Mouse (Mus musculus): ENCODE measurements around the gene Wfdc2.
"Not testable (repeated sequence)": the region's sequence is repeated elsewhere in the genome, so short reads cannot be mapped to it uniquely, and the experiment has no call there.

The Wfdc2 gene

GRCm38 (mm10) chr2:164549338-164549737 is 12.9 kb upstream of the Wfdc2 start:
- DNase-seq (ENCODE audit: low read depth): no peak

GRCm38 (mm10) chr2:164549963-164550894 is 12.0 kb upstream of the Wfdc2 start:
- no peak for DNase-seq (ENCODE audit: low read depth)

GRCm38 (mm10) chr2:164550895-164551269 is 11.3 kb upstream of the Wfdc2 start:
- DNase-seq (ENCODE audit: low read depth): no peak

GRCm38 (mm10) chr2:164551502-164551901 is 10.7 kb upstream of the Wfdc2 start:
- DNase-seq (ENCODE audit: low read depth): no peak

- no peak for DNase-seq (ENCODE audit: low read depth)
Observed at GRCm38 (mm10) chr2:164558426-164558825, 3.8 kb upstream of the Wfdc2 start.

- DNase-seq (ENCODE audit: low read depth): peak; percentile 38
Observed at GRCm38 (mm10) chr2:164558991-164559645, 3.1 kb upstream of the Wfdc2 start.

GRCm38 (mm10) chr2:164560106-164560505 is 2.1 kb upstream of the Wfdc2 start:
- DNase-seq (ENCODE audit: low read depth): no peak

GRCm38 (mm10) chr2:164563339-164564038 is 1.3 kb downstream of the Wfdc2 start:
- DNase-seq (ENCODE audit: low read depth): peak; percentile 81

GRCm38 (mm10) chr2:164564346-164564745 is 2.1 kb downstream of the Wfdc2 start:
- no peak for DNase-seq (ENCODE audit: low read depth)

GRCm38 (mm10) chr2:164566997-164567396 is 4.8 kb downstream of the Wfdc2 start:
- DNase-seq (ENCODE audit: low read depth): no peak

- DNase-seq (ENCODE audit: low read depth): no peak
Observed at GRCm38 (mm10) chr2:164567460-164567859, 5.2 kb downstream of the Wfdc2 start.

GRCm38 (mm10) chr2:164573359-164573758 is 11.1 kb downstream of the Wfdc2 start, which contains the start of gene Spint3:
TSS of gene Spint3 (minus strand) at chr2:164573459.
- not testable (repeated sequence) for DNase-seq (ENCODE audit: low read depth)

- not testable (repeated sequence) for DNase-seq (ENCODE audit: low read depth)
Observed at GRCm38 (mm10) chr2:164585025-164585725, 23.0 kb downstream of the Wfdc2 start, which contains the start of gene Wfdc6a. TSS of gene Wfdc6a (minus strand) at chr2:164585447.

- DNase-seq (ENCODE audit: low read depth): peak; percentile 7
Observed at GRCm38 (mm10) chr2:164592014-164592413, 29.8 kb downstream of the Wfdc2 start.

- no peak for DNase-seq (ENCODE audit: low read depth)
Observed at GRCm38 (mm10) chr2:164593494-164593893, 31.3 kb downstream of the Wfdc2 start, which contains the start of gene Eppin. TSS of gene Eppin (minus strand) at chr2:164593594.

GRCm38 (mm10) chr2:164600179-164600578 is 38.0 kb downstream of the Wfdc2 start:
- no peak for DNase-seq (ENCODE audit: low read depth)

GRCm38 (mm10) chr2:164603482-164603881 is 41.3 kb downstream of the Wfdc2 start:
- no peak for DNase-seq (ENCODE audit: low read depth)

GRCm38 (mm10) chr2:164604411-164604810 is 42.2 kb downstream of the Wfdc2 start:
- no peak for DNase-seq (ENCODE audit: low read depth)

- DNase-seq (ENCODE audit: low read depth): no peak
Observed at GRCm38 (mm10) chr2:164608781-164609180, 46.6 kb downstream of the Wfdc2 start.

GRCm38 (mm10) chr2:164613471-164613870 is 51.3 kb downstream of the Wfdc2 start, which contains the start of the genes Wfdc6b and Wfdc8:
TSS of gene Wfdc6b (plus strand) at chr2:164613522.
TSS of gene Wfdc8 (minus strand) at chr2:164613626.
- DNase-seq (ENCODE audit: low read depth): not testable (repeated sequence)

- no peak for DNase-seq (ENCODE audit: low read depth)
Observed at GRCm38 (mm10) chr2:164615386-164615785, 53.2 kb downstream of the Wfdc2 start.
